Mouse (Mus musculus) liver, adult 2 months (tissue): ENCODE measurements around the gene Bptf. TPM values are rescaled to one million over a fixed set of nuclear protein-coding genes. Genes with fewer than 3 reads are reported as not detected.
"Not testable (repeated sequence)": the region's sequence is repeated elsewhere in the genome, so short reads cannot be mapped to it uniquely, and the experiment has no call there.

Experiments used
- DNase-seq: peaks from one replicate; pipeline ENCODE4 v3.0.0-alpha.2; 2011; ENCODE audit warnings: low read depth, low spot score; ENCODE audit errors: extremely low read depth
- H3K27ac ChIP-seq: fragments of 200-500 bp; replicated peaks from 2 replicates; pipeline ENCODE4 v1.5.1; 2012; ENCODE audit warnings: low read depth, mild to moderate bottlenecking, control low read depth, inconsistent platforms, low read length; ENCODE audit not compliant: insufficient read depth
- H3K27me3 ChIP-seq: fragments of 200-500 bp; 2 replicates; pipeline ENCODE4 v1.6.1; 2012; ENCODE audit warnings: mild to moderate bottlenecking, moderate library complexity, low read length, inconsistent platforms; ENCODE audit not compliant: control insufficient read depth, insufficient read depth
- H3K36me3 ChIP-seq: fragments of 200-500 bp; 2 replicates; pipeline ENCODE4 v1.6.1; 2012; ENCODE audit warnings: low read length, inconsistent platforms; ENCODE audit not compliant: control insufficient read depth, insufficient read depth
- H3K4me1 ChIP-seq: fragments of 200-500 bp; 2 replicates; pipeline ENCODE4 v1.6.1; 2011; ENCODE audit warnings: low read length; ENCODE audit not compliant: control insufficient read depth, insufficient read depth
- H3K4me3 ChIP-seq: fragments of 200-500 bp; 2 replicates; pipeline ENCODE4 v1.5.1; 2011; ENCODE audit warnings: low read depth, mild to moderate bottlenecking, control low read depth, low read length, moderate library complexity; ENCODE audit not compliant: insufficient read depth
- H3K79me2 ChIP-seq: fragments of 200-500 bp; 2 replicates; pipeline ENCODE4 v1.6.1; 2012; ENCODE audit warnings: inconsistent platforms, mild to moderate bottlenecking, low read length, moderate library complexity; ENCODE audit not compliant: control insufficient read depth, insufficient read depth
- H3K9ac ChIP-seq: fragments of 200-500 bp; 2 replicates; pipeline ENCODE4 v1.6.1; 2012; ENCODE audit warnings: low read depth, mild to moderate bottlenecking, control low read depth, inconsistent platforms, low read length
- CTCF ChIP-seq: fragments of 200-500 bp; IDR thresholded peaks from 2 replicates; pipeline ENCODE4 v1.5.1; 2011; ENCODE audit warnings: low read depth, low read length, control low read depth
- POLR2A ChIP-seq: fragments of 200-500 bp; IDR thresholded peaks from 2 replicates; pipeline ENCODE4 v1.6.1; 2011; ENCODE audit warnings: low read length, control low read depth; ENCODE audit not compliant: insufficient read depth; ENCODE audit errors: extremely low read depth
- WGBS: fragments of 180-500 bp; shearing (Covaris S2); methylation state at CpG from one replicate; pipeline ENCODE4 v1.1.7; 2018; 5-methylcytosine and 5-hydroxymethylcytosine counted together
- polyA plus RNA-seq: library from polyadenylated mRNA; depleted of rRNA; stranded (reverse); fragments of >200 nt; gene quantifications from 2 replicates; pipeline ENCODE4 v1.2.3, GENCODE M21; 2012
- total RNA-seq: library from RNA; depleted of rRNA; stranded (reverse); fragments of >200 nt; gene quantifications from 2 replicates; pipeline ENCODE4 v1.2.3, GENCODE M21; 2014

The Bptf gene
- total and polyA plus RNA-seq, 2 experiments: 7.6 to 15.0 TPM

DNA sequence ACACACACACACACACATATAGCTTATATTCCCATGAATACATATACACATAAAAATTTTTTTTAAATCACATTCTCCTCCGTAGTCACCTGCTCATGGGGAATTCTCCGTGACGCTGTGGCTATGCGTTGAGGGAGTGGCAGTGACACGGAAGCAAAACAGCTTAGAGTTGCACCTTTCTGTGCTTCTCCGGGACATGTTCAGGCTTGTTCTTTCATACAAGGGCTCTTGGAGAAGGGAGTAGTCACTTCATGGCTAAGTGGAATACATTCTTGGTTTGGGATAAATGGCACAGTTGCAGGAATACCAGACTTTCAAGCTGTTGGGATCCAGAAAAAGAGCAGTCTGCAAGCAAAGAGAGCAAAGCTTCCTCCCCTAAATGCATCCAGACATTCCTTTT is 5.7 kb upstream of the Bptf start:
- Histone ChIP-seq H3K4me3 (no peak overlapping the region), H3K27me3 (no peaks in the 10 kb centered on the region), H3K9ac (no peak overlapping the region), H3K4me1 (no peaks in the 10 kb centered on the region), H3K79me2 (no peaks in the 10 kb centered on the region), H3K36me3 (no peaks in the 10 kb centered on the region), H3K27ac (no peak overlapping the region)
- TF ChIP-seq CTCF (no peak), POLR2A (no peak)
- WGBS: 97% methylated on average over 6 of the region's 6 CpGs
- no peak for DNase-seq

GRCm38 (mm10) chr11:107136458-107136857 is 4.5 kb upstream of the Bptf start:
- H3K4me1 ChIP-seq, H3K4me3 ChIP-seq, H3K36me3 ChIP-seq, H3K27me3 ChIP-seq, H3K79me2 ChIP-seq, H3K9ac ChIP-seq, H3K27ac ChIP-seq, DNase-seq: not testable (repeated sequence)
- WGBS: 97% methylated on average over 10 of the region's 10 CpGs

- Histone ChIP-seq H3K79me2 (no peaks in the 10 kb centered on the region; the same call in 1 of the 2 replicates), H3K9ac (no peak overlapping the region), H3K27me3 (no peaks in the 10 kb centered on the region), H3K4me1 (no peaks in the 10 kb centered on the region), H3K4me3 (no peak overlapping the region), H3K36me3 (no peaks in the 10 kb centered on the region), H3K27ac (no peak overlapping the region)
- no peak for DNase-seq
- TF ChIP-seq POLR2A (no peak), CTCF (no peak)
- 88% methylated on average over 3 of the region's 3 CpGs for WGBS
Observed at GRCm38 (mm10) chr11:107135741-107136140, 3.8 kb upstream of the Bptf start.

GRCm38 (mm10) chr11:107132426-107132825 is 499 bp upstream of the Bptf start:
- Histone ChIP-seq H3K27ac (peak overlapping the region; percentile 9; the same call in 1 of the 2 replicates), H3K79me2 (peaks cover 2% of the 10 kb centered on the region; the same call in 1 of the 2 replicates), H3K36me3 (no peaks in the 10 kb centered on the region), H3K4me1 (peaks cover 4% of the 10 kb centered on the region; the same call in 1 of the 2 replicates), H3K4me3 (peak overlapping the region; percentile 69), H3K9ac (peak overlapping the region; percentile 61), H3K27me3 (no peaks in the 10 kb centered on the region)
- peak; percentile 55 for DNase-seq
- no peak for TF ChIP-seq CTCF
- TF ChIP-seq POLR2A: no peak
- 1% methylated on average over 16 of the region's 16 CpGs for WGBS

DNA sequence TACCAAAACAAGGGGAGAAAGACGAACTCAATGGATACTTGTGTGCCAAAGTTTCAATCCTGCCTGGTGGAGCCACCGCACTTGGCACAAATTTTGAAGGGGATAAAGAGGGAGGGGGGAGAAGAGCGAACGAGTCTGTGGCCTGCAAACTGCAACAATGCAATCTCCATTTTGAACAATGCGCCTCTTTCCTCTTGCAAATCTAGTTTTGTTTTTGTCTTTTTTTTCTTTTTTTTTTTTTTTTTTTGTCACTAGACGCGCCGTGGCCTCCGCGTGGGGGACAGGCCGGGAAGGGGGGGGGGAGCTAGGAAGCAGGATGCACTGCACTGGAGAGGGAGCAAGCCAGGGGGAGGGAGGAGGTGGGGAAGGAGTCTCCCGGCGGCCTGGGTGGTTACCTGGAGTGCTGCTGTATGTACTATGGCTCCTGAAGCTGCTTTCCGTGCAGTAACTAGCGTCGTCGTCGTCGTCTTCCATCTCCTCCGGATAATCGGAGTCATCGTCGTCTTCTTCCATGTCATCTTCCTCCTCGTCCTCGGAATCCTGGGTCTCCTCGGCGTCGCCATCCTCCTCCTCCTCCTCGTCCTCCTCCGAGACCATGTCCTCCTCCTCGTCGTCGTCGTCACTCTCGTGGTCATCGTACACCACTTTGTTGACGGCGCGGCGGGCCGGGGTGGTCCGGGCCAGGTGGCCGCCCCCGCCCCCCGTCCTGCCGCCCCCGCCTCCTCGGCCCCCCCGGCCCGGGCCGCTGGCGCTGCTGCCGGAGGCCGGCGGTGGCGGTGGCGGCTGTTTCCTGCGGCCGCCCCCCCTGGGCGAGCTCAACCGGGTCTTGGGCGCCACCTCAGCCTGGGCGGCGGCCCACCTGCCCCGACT is 813 bp downstream of the Bptf start:
- Histone ChIP-seq H3K9ac (peak overlapping the region; percentile 66), H3K4me1 (peaks cover 5% of the 10 kb centered on the region), H3K4me3 (peak overlapping the region; percentile 64), H3K79me2 (peaks cover 6% of the 10 kb centered on the region; the same call in 1 of the 2 replicates), H3K27me3 (no peaks in the 10 kb centered on the region), H3K27ac (peak overlapping the region; percentile 25), H3K36me3 (no peaks in the 10 kb centered on the region)
- DNase-seq: peak; percentile 35
- WGBS: 1% methylated on average over 46 of the region's 65 CpGs
- no peak for TF ChIP-seq POLR2A
- 0 out of 2 replicates have a peak, but pooled peaks have one; percentile 0 for TF ChIP-seq CTCF

DNA sequence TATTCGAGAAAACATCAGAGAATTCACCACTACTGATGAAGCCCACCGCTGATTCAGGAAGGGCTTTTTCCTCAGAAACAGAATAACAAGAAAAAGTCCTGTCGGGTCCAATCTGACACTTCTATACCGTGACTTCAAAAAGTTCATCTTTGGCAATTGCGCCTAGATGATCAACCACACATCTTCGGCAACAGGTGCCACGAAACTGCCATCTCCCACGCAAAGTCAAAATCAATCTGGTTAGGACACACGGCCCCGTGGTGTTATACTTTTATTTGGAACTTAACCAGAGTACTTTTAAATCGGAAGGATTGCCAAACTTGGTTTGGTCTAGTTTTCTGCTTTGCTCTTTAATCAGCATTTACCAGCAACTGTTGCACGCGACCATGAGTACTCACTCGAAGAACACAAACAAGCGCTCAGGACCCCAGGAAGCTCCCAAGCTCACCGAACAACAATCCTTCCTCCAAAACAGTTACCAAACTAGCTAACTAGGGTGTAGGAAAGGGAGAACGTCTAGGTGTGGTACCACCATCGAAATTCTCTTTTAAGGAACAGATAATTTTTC is 1.6 kb downstream of the Bptf start:
- H3K36me3 ChIP-seq: no peaks in the 10 kb centered on the region
- DNase-seq: peak; percentile 50
- WGBS: 2% methylated on average over 18 of the region's 18 CpGs
- H3K4me1 ChIP-seq: peaks cover 5% of the 10 kb centered on the region
- H3K4me3 ChIP-seq: no peak overlapping the region; the same call in 1 of the 2 replicates
- H3K79me2 ChIP-seq: peaks cover 6% of the 10 kb centered on the region; the same call in 1 of the 2 replicates
- H3K27me3 ChIP-seq: no peaks in the 10 kb centered on the region
- no peak overlapping the region for H3K27ac ChIP-seq
- H3K9ac ChIP-seq: peak overlapping the region; percentile 12; the same call in 1 of the 2 replicates
- TF ChIP-seq CTCF (no peak), POLR2A (no peak)
